Mouse (Mus musculus) C2C12 (cell line): Measurements from ENCODE around the gene Noc2l.

Experiments
- CEBPB ChIP-seq: IDR thresholded peaks from one replicate; pipeline ENCODE4 v1.6.1; 2011; ENCODE audit warnings: low read depth, mild to moderate bottlenecking, control low read depth, moderate library complexity
- CTCF ChIP-seq: IDR thresholded peaks from one replicate; pipeline ENCODE4 v1.5.1; 2011; ENCODE audit not compliant: control insufficient read depth, insufficient read depth, insufficient read length
- MAX ChIP-seq: IDR thresholded peaks from one replicate; pipeline ENCODE4 v1.6.1; 2011; ENCODE audit warnings: mild to moderate bottlenecking, control low read depth
- MYOG ChIP-seq: IDR thresholded peaks from one replicate; pipeline ENCODE4 v1.6.1; 2011; ENCODE audit not compliant: control insufficient read depth, insufficient read length; ENCODE audit errors: extremely low read depth

- TF ChIP-seq CTCF = no peak
- no peak for TF ChIP-seq CEBPB
- no peak for TF ChIP-seq MAX
- no peak for TF ChIP-seq MYOG
Observed at GRCm38 (mm10) chr4:156197131-156197828, 38.5 kb upstream of the Noc2l start, which contains the start of gene Agrn.
